Mouse (Mus musculus): ENCODE results near the gene Tbxas1.

Gene Tbxas1

GRCm38 (mm10) chr6:38960791-38961426 is 85.7 kb downstream of the Tbxas1 start:
- DNase-seq (ENCODE audit: low spot score in 2 of 2): peak in 1 of 2 experiments; percentile 27

- no peak for DNase-seq (ENCODE audit: low spot score in 2 of 2)
These were observed 86.3 kb downstream of the Tbxas1 start for GRCm38 (mm10) chr6:38961427-38962033.

GRCm38 (mm10) chr6:38966839-38967238 is 91.6 kb downstream of the Tbxas1 start:
- no peak for DNase-seq (ENCODE audit: low spot score in 2 of 2)

GRCm38 (mm10) chr6:38967288-38967687 is 92.1 kb downstream of the Tbxas1 start:
- no peak for DNase-seq (ENCODE audit: low spot score in 2 of 2)

GRCm38 (mm10) chr6:38967988-38968387 is 92.8 kb downstream of the Tbxas1 start:
- no peak for DNase-seq (ENCODE audit: low spot score in 2 of 2)

GRCm38 (mm10) chr6:38969944-38970740 is 94.9 kb downstream of the Tbxas1 start:
- no peak for DNase-seq (ENCODE audit: low spot score in 2 of 2)

- no peak for DNase-seq (ENCODE audit: low spot score in 2 of 2)
These were observed 95.6 kb downstream of the Tbxas1 start for GRCm38 (mm10) chr6:38970759-38971158.

- DNase-seq (ENCODE audit: low spot score in 2 of 2): no peak
These were observed 97.6 kb downstream of the Tbxas1 start for GRCm38 (mm10) chr6:38972826-38973225.

GRCm38 (mm10) chr6:38973441-38974161 is 98.4 kb downstream of the Tbxas1 start:
- no peak for DNase-seq (ENCODE audit: low spot score in 2 of 2)

GRCm38 (mm10) chr6:38974162-38974525 is 98.9 kb downstream of the Tbxas1 start:
- DNase-seq (ENCODE audit: low spot score in 2 of 2): no peak

GRCm38 (mm10) chr6:38974536-38975268 is 99.5 kb downstream of the Tbxas1 start:
- no peak for DNase-seq (ENCODE audit: low spot score in 2 of 2)

GRCm38 (mm10) chr6:38975866-38976265 is 100.7 kb downstream of the Tbxas1 start:
- DNase-seq (ENCODE audit: low spot score in 2 of 2): no peak

- DNase-seq (ENCODE audit: low spot score in 2 of 2): no peak
These were observed 101.2 kb downstream of the Tbxas1 start for GRCm38 (mm10) chr6:38976355-38976754.

GRCm38 (mm10) chr6:38980921-38981715 is 105.9 kb downstream of the Tbxas1 start:
- DNase-seq (ENCODE audit: low spot score in 2 of 2): no peak

- DNase-seq (ENCODE audit: low spot score in 2 of 2): no peak
These were observed 106.9 kb downstream of the Tbxas1 start for GRCm38 (mm10) chr6:38982071-38982470.

GRCm38 (mm10) chr6:38982656-38983055 is 107.5 kb downstream of the Tbxas1 start:
- no peak for DNase-seq (ENCODE audit: low spot score in 2 of 2)

- DNase-seq (ENCODE audit: low spot score in 2 of 2): no peak
These were observed 107.9 kb downstream of the Tbxas1 start for GRCm38 (mm10) chr6:38983060-38983459.

- DNase-seq (ENCODE audit: low spot score in 2 of 2): no peak
These were observed 109.4 kb downstream of the Tbxas1 start for GRCm38 (mm10) chr6:38984626-38985025.

GRCm38 (mm10) chr6:38986641-38987040 is 111.4 kb downstream of the Tbxas1 start:
- no peak for DNase-seq (ENCODE audit: low spot score in 2 of 2)

GRCm38 (mm10) chr6:38992016-38992415 is 116.8 kb downstream of the Tbxas1 start:
- DNase-seq (ENCODE audit: low spot score in 2 of 2): no peak

GRCm38 (mm10) chr6:38995774-38996173 is 120.6 kb downstream of the Tbxas1 start:
- no peak for DNase-seq (ENCODE audit: low spot score in 2 of 2)
